Mouse (Mus musculus): ENCODE results near the gene Wnt3. TPM values are rescaled to one million over a fixed set of nuclear protein-coding genes. Genes with fewer than 3 reads are reported as not detected.

Wnt3 gene
- not detected in 2 replicates for polyA plus RNA-seq (2012; rRNA removed)

DNA sequence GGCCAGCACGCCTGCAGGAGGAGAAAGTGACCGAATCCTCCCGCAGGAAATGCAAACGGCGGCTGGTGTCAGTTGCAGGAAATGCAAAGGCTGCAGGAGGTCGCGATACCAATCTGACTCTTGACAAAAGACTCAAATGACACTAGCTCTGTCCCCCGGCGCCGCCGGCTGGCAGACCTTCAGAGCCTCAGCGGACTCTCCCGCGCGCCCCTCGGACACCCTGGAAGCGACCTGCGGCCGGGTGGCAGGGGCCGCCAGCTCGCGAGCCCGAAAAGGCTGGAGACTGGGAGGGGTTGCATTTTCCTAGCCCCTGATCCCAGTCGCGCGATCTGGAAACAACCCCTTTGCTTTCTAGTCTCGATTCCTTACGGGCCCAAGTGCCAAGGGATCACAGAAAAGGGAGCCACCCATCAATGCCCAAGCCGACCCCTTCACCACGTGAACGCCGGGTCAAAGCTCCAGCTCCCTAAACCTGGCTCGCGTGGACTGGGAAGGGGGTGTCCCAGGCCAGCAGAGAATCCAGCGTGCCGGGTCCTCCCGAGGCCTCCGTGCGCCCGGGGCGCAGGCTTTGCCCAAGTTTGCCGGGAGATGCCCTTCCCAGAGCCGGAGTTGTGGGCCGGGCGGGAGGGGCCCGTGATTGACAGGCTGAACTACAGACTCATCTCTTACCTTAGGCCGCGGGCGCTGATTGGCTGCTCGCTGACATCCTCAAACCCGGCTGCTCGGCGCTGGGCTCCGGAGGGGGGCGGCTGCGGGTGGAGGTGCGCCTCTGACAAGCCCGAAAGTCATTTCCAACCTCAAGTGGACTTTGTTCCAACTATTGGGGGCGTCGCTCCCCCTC lies at the start of gene Wnt3:
TSS of gene Wnt3 (plus strand) at position 764 of the 841 bp plus-strand sequence.

DNA sequence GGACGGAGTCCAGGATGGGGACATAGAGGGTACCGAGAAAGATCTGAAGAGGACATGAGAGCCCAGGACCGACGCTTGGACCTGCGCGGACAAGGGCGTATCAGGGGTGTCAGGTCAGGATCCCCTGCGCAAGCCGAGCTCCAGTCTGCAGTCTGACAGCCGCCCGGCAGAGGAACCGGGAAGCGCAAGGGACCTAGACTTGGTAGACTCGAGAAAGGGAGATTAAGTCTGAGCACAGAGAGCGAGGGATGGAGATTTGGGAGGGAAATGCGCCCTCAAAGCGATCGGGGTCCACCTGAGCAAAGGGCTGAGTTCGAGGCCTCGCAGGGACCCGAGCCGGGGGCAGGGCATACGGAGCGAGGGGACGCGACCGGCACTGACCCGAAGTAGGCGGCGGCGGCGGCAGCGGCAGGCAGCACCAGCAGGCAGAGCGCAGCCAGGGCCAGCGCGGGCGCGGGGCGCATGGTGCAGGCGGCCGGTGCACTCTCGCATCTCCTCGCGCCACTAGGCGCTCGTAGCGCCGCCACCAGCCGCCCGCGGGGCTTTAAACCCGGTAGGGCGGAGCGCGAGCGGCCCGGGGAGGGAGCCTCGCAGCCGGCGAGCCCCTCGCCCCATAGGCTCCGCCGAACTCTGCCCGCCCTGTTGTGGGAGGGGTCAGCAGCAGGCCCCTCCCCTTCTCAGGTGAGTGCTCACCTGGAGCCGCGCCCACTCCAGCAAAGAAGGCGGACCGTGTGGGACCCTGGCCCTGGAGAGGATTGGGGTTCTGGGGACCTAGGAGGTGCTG lies 24.5 kb upstream of the Wnt3 start, which contains the start of gene Wnt9b:
TSS of gene Wnt9b (minus strand) at position 516 of the 784 bp plus-strand sequence.

Other genes starting within 250 kb of the Wnt3 start
- gene Gm884, start 153.0 kb upstream of the Wnt3 start, polyA plus RNA-seq (2012; rRNA removed) = not detected in 2 replicates
- not detected in 2 replicates for gene Lyzl6, start 135.3 kb upstream of the Wnt3 start, polyA plus RNA-seq (2012; rRNA removed)
- 0.98 and 2.0 TPM in 2 replicates for gene Rprml, start 124.6 kb upstream of the Wnt3 start, polyA plus RNA-seq (2012; rRNA removed)
- gene Gosr2, start 76.3 kb upstream of the Wnt3 start, polyA plus RNA-seq (2012; rRNA removed) = 65.2 and 78.2 TPM in 2 replicates
- gene Wnt9b, start 24.3 kb upstream of the Wnt3 start, polyA plus RNA-seq (2012; rRNA removed) = 0.19 and 0.24 TPM in 2 replicates
- gene Nsf, start 179.9 kb downstream of the Wnt3 start, polyA plus RNA-seq (2012; rRNA removed) = 28.1 and 36.9 TPM in 2 replicates
- 10.6 and 13.8 TPM in 2 replicates for gene Arf2, start 192.6 kb downstream of the Wnt3 start, polyA plus RNA-seq (2012; rRNA removed)

Measured in ovary, adult 2 months (tissue).